In the genomic region with DNA sequence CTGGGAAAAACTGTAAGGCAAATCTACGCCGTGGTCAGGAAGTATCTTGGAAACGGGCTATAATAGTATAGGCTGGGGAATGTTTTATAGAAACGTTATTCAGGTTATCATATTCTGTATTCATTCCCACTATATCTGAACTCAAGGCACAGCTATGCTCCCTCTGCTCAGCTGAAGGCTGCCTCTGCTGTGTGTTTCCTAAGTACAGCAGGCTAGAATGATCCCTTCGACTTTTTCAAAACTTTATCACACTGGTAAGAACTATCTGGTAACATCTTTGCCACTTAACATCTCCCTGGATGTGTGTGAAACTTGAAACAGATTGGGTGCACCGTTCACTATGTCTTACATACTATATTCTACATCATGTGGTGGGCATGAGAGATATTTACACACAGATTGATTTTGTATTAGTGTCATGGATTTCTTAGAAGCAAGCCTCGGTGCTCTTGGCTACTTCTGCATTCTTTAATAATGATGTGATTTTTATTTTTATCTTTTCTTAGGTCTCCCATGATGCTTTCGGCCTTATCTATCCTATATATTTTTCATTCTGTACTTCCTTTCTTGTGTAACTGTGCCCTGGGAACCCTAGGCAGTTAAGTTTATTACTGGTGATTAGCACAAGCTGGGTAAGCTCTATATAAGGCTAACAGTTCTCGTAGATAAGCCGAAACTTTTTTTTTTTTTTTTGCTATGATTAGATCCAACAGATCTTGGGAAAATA, we compare ENCODE assay signal across 30 mouse cellular contexts. TPM values are rescaled to one million over a fixed set of nuclear protein-coding genes. Genes with fewer than 3 reads are reported as not detected.
"Had no signal": no experiment of that assay in that cellular context is flagged by ENCODE, and none has a peak within 500 bp of the region (broad histone marks: within the 10 kb centered on the region; RNA-seq: fewer than 3 reads in every experiment).

No protein-coding gene starts in this region.

- H3K27me3 ChIP-seq: heart, embryonic 13.5 days; heart, embryonic 15.5 days; hindbrain, embryonic 13.5 days; hindbrain, embryonic 15.5 days; limb, embryonic 13.5 days; limb, embryonic 15.5 days; liver, embryonic 12.5 days had no signal

- H3K36me3 ChIP-seq: heart, embryonic 13.5 days; heart, embryonic 15.5 days; hindbrain, embryonic 13.5 days; hindbrain, embryonic 15.5 days; limb, embryonic 13.5 days; limb, embryonic 15.5 days; liver, embryonic 12.5 days had no signal

- H3K27ac ChIP-seq: gastrocnemius, adult 2 months; heart, adult 2 months; heart, embryonic 13.5 days; heart, embryonic 15.5 days; hindbrain, embryonic 13.5 days; hindbrain, embryonic 15.5 days; hindbrain, postnatal 0 days; layer of hippocampus, adult 2 months; left cerebral cortex, adult 2 months; limb, embryonic 13.5 days; limb, embryonic 15.5 days; liver, embryonic 12.5 days; liver, embryonic 14.5 days had no signal

- ATAC-seq: hindbrain, postnatal 0 days; liver, embryonic 12.5 days had no signal

- DNase-seq: gastrocnemius, adult 2 months; gastrocnemius, postnatal 10 days; gastrocnemius, postnatal 36 days; heart, adult 2 months; heart, postnatal 14 days; heart, postnatal 36 days; kidney, adult 18-20 months; kidney, adult 8-10 months; kidney, postnatal 10 days; kidney, postnatal 25 days; kidney, postnatal 4 days had no signal

- H3K4me3 ChIP-seq: gastrocnemius, adult 2 months; heart, adult 2 months; heart, embryonic 13.5 days; heart, embryonic 15.5 days; hindbrain, embryonic 13.5 days; hindbrain, embryonic 15.5 days; layer of hippocampus, adult 2 months; left cerebral cortex, adult 2 months; limb, embryonic 13.5 days; limb, embryonic 15.5 days; liver, embryonic 12.5 days had no signal

- H3K4me1 ChIP-seq: heart, embryonic 13.5 days; heart, embryonic 15.5 days; hindbrain, embryonic 13.5 days; hindbrain, embryonic 15.5 days; limb, embryonic 13.5 days; limb, embryonic 15.5 days; liver, embryonic 12.5 days had no signal

- H3K9me3 ChIP-seq: heart, embryonic 13.5 days; heart, embryonic 15.5 days; hindbrain, embryonic 13.5 days; hindbrain, embryonic 15.5 days; limb, embryonic 13.5 days; limb, embryonic 15.5 days had no signal

- H3K4me2 ChIP-seq: heart, embryonic 11.5 days; heart, embryonic 13.5 days; heart, embryonic 15.5 days; hindbrain, embryonic 13.5 days; hindbrain, embryonic 15.5 days; limb, embryonic 13.5 days; limb, embryonic 15.5 days; liver, embryonic 12.5 days had no signal

- H3K9ac ChIP-seq: heart, embryonic 13.5 days; heart, embryonic 15.5 days; hindbrain, embryonic 13.5 days; hindbrain, embryonic 15.5 days; limb, embryonic 13.5 days; limb, embryonic 15.5 days; liver, embryonic 12.5 days; liver, embryonic 14.5 days had no signal

RNA-seq across cellular contexts. Expression of gene Cxcl13, which starts 31.4 kb away (rescaled TPM):
- total RNA-seq: gastrocnemius, postnatal 10 days; hematopoietic stem cell, adult 5-6 weeks; hindbrain, postnatal 0 days; layer of hippocampus, adult 2 months; layer of hippocampus, postnatal 10 days; layer of hippocampus, postnatal 25 days; left cerebral cortex, adult 2 months; left cerebral cortex, postnatal 14 days; left cerebral cortex, postnatal 36 days had no signal
- polyA plus RNA-seq: frontal cortex, adult 2 months; limb, embryonic 11.5 days had no signal
